Mouse (Mus musculus) liver, embryonic 13.5 days (tissue): ENCODE data around the gene Shc1. TPM values are rescaled to one million over a fixed set of nuclear protein-coding genes. Genes with fewer than 3 reads are reported as not detected.

Experiments used
- ATAC-seq: fragments of 200-750 bp; cut with Nextera tagmentation; 2 replicates; pipeline ENCODE4 v1.8.0; 2017; ENCODE audit warnings: low read depth, mild to moderate bottlenecking, moderate number of reproducible peaks, moderate library complexity
- DNase-seq: peaks from one replicate; pipeline ENCODE4 v3.0.0; 2022
- H3K27ac ChIP-seq: fragments of 300-500 bp; sonication (generic); 2 replicates; pipeline ENCODE4 v1.5.1; 2015; ENCODE audit warnings: moderate library complexity, mild to moderate bottlenecking, inconsistent platforms
- H3K27me3 ChIP-seq: fragments of 300-500 bp; sonication (generic); 2 replicates; pipeline ENCODE4 v1.6.1; 2015; ENCODE audit warnings: mild to moderate bottlenecking, inconsistent platforms
- H3K36me3 ChIP-seq: fragments of 300-500 bp; sonication (generic); 2 replicates; pipeline ENCODE4 v1.6.1; 2015; ENCODE audit warnings: mild to moderate bottlenecking, inconsistent platforms
- H3K4me1 ChIP-seq: fragments of 300-500 bp; sonication (generic); replicated peaks from 2 replicates; pipeline ENCODE4 v1.6.1; 2015; ENCODE audit warnings: inconsistent platforms
- H3K4me2 ChIP-seq: fragments of 300-500 bp; sonication (generic); 2 replicates; pipeline ENCODE4 v1.6.1; 2015; ENCODE audit warnings: inconsistent platforms, mild to moderate bottlenecking, moderate library complexity
- H3K4me3 ChIP-seq: fragments of 300-500 bp; sonication (generic); replicated peaks from 2 replicates; pipeline ENCODE4 v1.5.1; 2015; ENCODE audit warnings: mild to moderate bottlenecking, inconsistent platforms
- H3K9ac ChIP-seq: fragments of 300-500 bp; sonication (generic); 2 replicates; pipeline ENCODE4 v1.6.1; 2015; ENCODE audit warnings: mild to moderate bottlenecking, inconsistent platforms
- H3K9me3 ChIP-seq: fragments of 300-500 bp; sonication (generic); replicated peaks from 2 replicates; pipeline ENCODE4 v1.6.1; 2016; ENCODE audit warnings: inconsistent platforms
- WGBS: fragments of 180-500 bp; shearing (Covaris S2); methylation state at CpG from one replicate; pipeline ENCODE4 v1.1.7; 2015; ENCODE audit not compliant: insufficient replicate concordance; 5-methylcytosine and 5-hydroxymethylcytosine counted together
- polyA plus RNA-seq: library from polyadenylated mRNA; unstranded; fragments of >200 nt; fragmentation: Nextera tagmentation; extraction: Ambion mirVana; gene quantifications from 2 replicates; pipeline ENCODE4 v1.2.1, GENCODE M21; 2015

The Shc1 gene
- polyA plus RNA-seq, 1 experiment from 2014 or later, result 42.3 TPM

- H3K4me1 ChIP-seq, result peaks cover 39% of the 10 kb centered on the region
- peak overlapping the region; percentile 28; the same call in 1 of the 2 replicates for H3K4me2 ChIP-seq
- 0 out of 2 replicates have a peak overlapping the region, but pooled peaks have one; percentile 26 for H3K9ac ChIP-seq
- no peaks in the 10 kb centered on the region for H3K36me3 ChIP-seq
- peak overlapping the region; percentile 59 for H3K27ac ChIP-seq
- no peaks in the 10 kb centered on the region for H3K27me3 ChIP-seq
- no peak overlapping the region for H3K4me3 ChIP-seq
- ATAC-seq (peak; percentile 39), DNase-seq (peak; percentile 73)
- H3K9me3 ChIP-seq, result no peaks in the 10 kb centered on the region
- WGBS, result 31% methylated on average over 10 of the region's 10 CpGs
Observed at GRCm38 (mm10) chr3:89456726-89457665, 38.8 kb downstream of the Shc1 start.

- peaks cover 38% of the 10 kb centered on the region for H3K4me1 ChIP-seq
- peak overlapping the region; percentile 90 for H3K4me2 ChIP-seq
- H3K36me3 ChIP-seq, result no peaks in the 10 kb centered on the region
- ATAC-seq (peak; percentile 63), DNase-seq (no peak)
- 44% methylated on average over 13 of the region's 13 CpGs for WGBS
- H3K9ac ChIP-seq, result peak overlapping the region; percentile 47
- peak overlapping the region; percentile 76 for H3K27ac ChIP-seq
- H3K27me3 ChIP-seq, result no peaks in the 10 kb centered on the region
- H3K9me3 ChIP-seq, result no peaks in the 10 kb centered on the region
- peak overlapping the region; percentile 71 for H3K4me3 ChIP-seq
Observed at GRCm38 (mm10) chr3:89458372-89458964, 40.2 kb downstream of the Shc1 start.

- peak overlapping the region; percentile 85 for H3K27ac ChIP-seq
- ATAC-seq (peak; percentile 86), DNase-seq (peak; percentile 86)
- WGBS, result under 1% methylated on average over 35 of the region's 36 CpGs
- H3K4me1 ChIP-seq, result peaks cover 38% of the 10 kb centered on the region
- H3K9ac ChIP-seq, result peak overlapping the region; percentile 82
- no peaks in the 10 kb centered on the region for H3K27me3 ChIP-seq
- no peaks in the 10 kb centered on the region for H3K36me3 ChIP-seq
- H3K4me3 ChIP-seq, result peak overlapping the region; percentile 71
- no peaks in the 10 kb centered on the region for H3K9me3 ChIP-seq
- H3K4me2 ChIP-seq, result peak overlapping the region; percentile 90
Observed at GRCm38 (mm10) chr3:89458965-89459807, 40.9 kb downstream of the Shc1 start.

GRCm38 (mm10) chr3:89468268-89468667, 50.0 kb downstream of the Shc1 start:
- no peaks in the 10 kb centered on the region for H3K27me3 ChIP-seq
- 38% methylated on average over 4 of the region's 4 CpGs for WGBS
- peaks cover 26% of the 10 kb centered on the region; the same call in 1 of the 2 replicates for H3K36me3 ChIP-seq
- H3K27ac ChIP-seq, result no peak overlapping the region
- no peak overlapping the region for H3K4me2 ChIP-seq
- H3K9ac ChIP-seq, result no peak overlapping the region
- H3K4me1 ChIP-seq, result no peaks in the 10 kb centered on the region
- H3K9me3 ChIP-seq, result no peaks in the 10 kb centered on the region
- no peak overlapping the region for H3K4me3 ChIP-seq
- ATAC-seq (no peak; the same call in 1 of the 2 replicates), DNase-seq (no peak)

DNA sequence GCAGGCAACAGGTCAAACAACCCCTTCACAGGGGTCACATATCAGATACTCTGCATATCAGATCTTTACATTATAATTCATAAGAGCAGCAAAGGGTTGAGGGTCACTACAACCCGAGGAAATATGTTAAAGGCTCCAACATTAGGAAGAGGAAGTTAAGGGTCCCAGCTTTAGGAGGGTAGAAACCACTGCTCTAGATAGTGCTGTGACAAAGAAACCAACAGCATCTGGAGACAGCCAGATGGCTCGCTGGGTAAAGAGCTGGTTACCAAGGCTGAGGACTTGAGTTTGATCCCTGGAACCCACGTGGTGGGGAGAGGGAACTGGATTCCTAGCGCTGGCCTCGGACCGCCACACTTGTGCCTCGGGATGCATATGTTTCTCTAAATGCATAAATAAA, 54.0 kb downstream of the Shc1 start:
- no peak for DNase-seq
- no peaks in the 10 kb centered on the region for H3K27me3 ChIP-seq
- no peak overlapping the region for H3K27ac ChIP-seq
- no peak overlapping the region for H3K4me3 ChIP-seq
- H3K4me2 ChIP-seq, result no peak overlapping the region
- H3K9ac ChIP-seq, result no peak overlapping the region
- no peak for ATAC-seq
- H3K9me3 ChIP-seq, result no peaks in the 10 kb centered on the region
- WGBS, result 40% methylated on average over 7 of the region's 7 CpGs
- peaks cover 20% of the 10 kb centered on the region; the same call in 1 of the 2 replicates for H3K36me3 ChIP-seq
- H3K4me1 ChIP-seq, result 0 out of 2 replicates have a peak, but pooled peaks cover 3% of the 10 kb centered on the region

GRCm38 (mm10) chr3:89473838-89474237, 55.6 kb downstream of the Shc1 start:
- Histone ChIP-seq H3K36me3 (0 out of 2 replicates have a peak, but pooled peaks cover 7% of the 10 kb centered on the region), H3K9me3 (no peaks in the 10 kb centered on the region), H3K4me3 (no peak overlapping the region), H3K4me1 (0 out of 2 replicates have a peak, but pooled peaks cover 3% of the 10 kb centered on the region), H3K27ac (no peak overlapping the region), H3K4me2 (no peak overlapping the region), H3K9ac (no peak overlapping the region), H3K27me3 (no peaks in the 10 kb centered on the region)
- WGBS, result 34% methylated on average over 6 of the region's 6 CpGs
- ATAC-seq (no peak), DNase-seq (no peak)

DNA sequence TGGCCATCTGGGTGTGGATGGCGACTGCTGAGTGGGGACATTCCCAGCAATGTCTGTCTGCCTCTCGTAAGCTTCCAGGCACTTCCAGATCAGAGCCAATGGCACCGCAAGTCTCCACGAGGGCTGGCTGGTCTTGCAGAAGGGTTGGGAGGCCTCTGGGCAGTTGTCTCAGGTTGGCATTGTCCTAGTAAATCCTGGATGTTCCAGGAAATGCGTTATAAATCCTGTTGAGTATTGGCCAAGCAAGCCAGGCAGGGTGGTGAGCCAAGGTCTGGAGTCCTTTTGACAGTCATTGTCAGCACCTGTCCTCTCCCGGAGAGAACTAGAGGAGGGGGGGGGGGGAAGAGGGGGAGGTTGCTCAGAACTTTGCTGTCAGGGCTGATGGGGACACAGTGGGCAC, 60.8 kb downstream of the Shc1 start:
- Histone ChIP-seq H3K9ac (no peak overlapping the region), H3K4me3 (no peak overlapping the region), H3K4me1 (0 out of 2 replicates have a peak, but pooled peaks cover 3% of the 10 kb centered on the region), H3K9me3 (no peaks in the 10 kb centered on the region), H3K27me3 (no peaks in the 10 kb centered on the region), H3K36me3 (no peaks in the 10 kb centered on the region), H3K27ac (no peak overlapping the region), H3K4me2 (no peak overlapping the region)
- 65% methylated on average over 6 of the region's 6 CpGs for WGBS
- ATAC-seq, result no peak
- no peak for DNase-seq

Other genes with a start within 250 kb of the Shc1 start
- 67.4 and 72.1 TPM in 2 replicates for gene Scamp3, start 241.0 kb upstream of the Shc1 start, polyA plus RNA-seq
- 2.8 and 3.9 TPM in 2 replicates for gene Fam189b, start 235.3 kb upstream of the Shc1 start, polyA plus RNA-seq
- gene Gba, start 215.5 kb upstream of the Shc1 start, polyA plus RNA-seq, result 21.7 and 23.7 TPM in 2 replicates
- 1.0 and 1.5 TPM in 2 replicates for gene Thbs3, start 203.3 kb upstream of the Shc1 start, polyA plus RNA-seq
- 152 and 155 TPM in 2 replicates for gene Mtx1, start 191.4 kb upstream of the Shc1 start, polyA plus RNA-seq
- 0.14 and 0.51 TPM in 2 replicates for gene Muc1, start 189.4 kb upstream of the Shc1 start, polyA plus RNA-seq
- 152 and 155 TPM in 2 replicates for gene Krtcap2, start 172.5 kb upstream of the Shc1 start, polyA plus RNA-seq
- gene Trim46, start 172.1 kb upstream of the Shc1 start, polyA plus RNA-seq, result 0.14 and 0.23 TPM in 2 replicates
- 57.2 and 64.5 TPM in 2 replicates for gene Dpm3, start 159.1 kb upstream of the Shc1 start, polyA plus RNA-seq
- 17.4 and 18.0 TPM in 2 replicates for gene Slc50a1, start 147.9 kb upstream of the Shc1 start, polyA plus RNA-seq
- gene Efna1, start 137.3 kb upstream of the Shc1 start, polyA plus RNA-seq, result 4.3 and 4.6 TPM in 2 replicates
- gene Efna3, start 95.5 kb upstream of the Shc1 start, polyA plus RNA-seq, result 0.32 and 0.41 TPM in 2 replicates
- gene Efna4, start 80.4 kb upstream of the Shc1 start, polyA plus RNA-seq, result 1.0 and 1.2 TPM in 2 replicates
- 9.5 and 9.6 TPM in 2 replicates for gene Adam15, start 68.4 kb upstream of the Shc1 start, polyA plus RNA-seq
- gene Dcst2, start 56.5 kb upstream of the Shc1 start, polyA plus RNA-seq, result 0.07 and 0.08 TPM in 2 replicates
- gene Dcst1, start 53.2 kb upstream of the Shc1 start, polyA plus RNA-seq, result not detected in 2 replicates
- 0.97 and 1.8 TPM in 2 replicates for gene Zbtb7b, start 23.7 kb upstream of the Shc1 start, polyA plus RNA-seq
- gene Lenep, start 15.7 kb upstream of the Shc1 start, polyA plus RNA-seq, result not detected in 2 replicates
- 18.0 and 18.7 TPM in 2 replicates for gene Flad1, start 6.6 kb upstream of the Shc1 start, polyA plus RNA-seq
- gene Cks1b, start 60 bp upstream of the Shc1 start, polyA plus RNA-seq, result 282 and 301 TPM in 2 replicates
- gene Pygo2, start 11.8 kb downstream of the Shc1 start, polyA plus RNA-seq, result 11.0 and 12.0 TPM in 2 replicates
- gene Pbxip1, start 18.3 kb downstream of the Shc1 start, polyA plus RNA-seq, result 6.0 and 6.8 TPM in 2 replicates
- 39.5 and 40.4 TPM in 2 replicates for gene Pmvk, start 36.1 kb downstream of the Shc1 start, polyA plus RNA-seq
- gene Kcnn3, start 101.7 kb downstream of the Shc1 start, polyA plus RNA-seq, result 0.03 and 0.05 TPM in 2 replicates